Mouse (Mus musculus) C2C12 (cell line): ENCODE data around the gene Hpcal1.

Experiments used
- CEBPB ChIP-seq: IDR thresholded peaks from one replicate; pipeline ENCODE4 v1.6.1; 2011; ENCODE audit warnings: low read depth, mild to moderate bottlenecking, control low read depth, moderate library complexity
- CTCF ChIP-seq: IDR thresholded peaks from one replicate; pipeline ENCODE4 v1.5.1; 2011; ENCODE audit not compliant: control insufficient read depth, insufficient read depth, insufficient read length
- FOSL1 ChIP-seq: IDR thresholded peaks from one replicate; pipeline ENCODE4 v1.8.0; 2011; ENCODE audit warnings: mild to moderate bottlenecking, low read length; ENCODE audit not compliant: poor library complexity, insufficient read depth, severe bottlenecking
- MAX ChIP-seq: IDR thresholded peaks from one replicate; pipeline ENCODE4 v1.6.1; 2011; ENCODE audit warnings: mild to moderate bottlenecking, control low read depth
- MYOD1 ChIP-seq: IDR thresholded peaks from one replicate; pipeline ENCODE4 v1.6.1; 2011; ENCODE audit warnings: low read depth; ENCODE audit not compliant: control insufficient read depth, insufficient read length
- MYOG ChIP-seq: IDR thresholded peaks from one replicate; pipeline ENCODE4 v1.6.1; 2011; ENCODE audit not compliant: control insufficient read depth, insufficient read length; ENCODE audit errors: extremely low read depth
- USF1 ChIP-seq: IDR thresholded peaks from one replicate; pipeline ENCODE4 v1.6.1; 2011; ENCODE audit warnings: low read depth, mild to moderate bottlenecking, control low read depth, moderate library complexity

GRCm38 (mm10) chr12:17748155-17748529 is 57.5 kb downstream of the Hpcal1 start:
- TF ChIP-seq CTCF (no peak), MYOG (no peak), USF1 (no peak), MAX (no peak), FOSL1 (no peak), CEBPB (no peak), MYOD1 (no peak)
